ENCODE assay signal across 15 mouse cellular contexts in the genomic region with DNA sequence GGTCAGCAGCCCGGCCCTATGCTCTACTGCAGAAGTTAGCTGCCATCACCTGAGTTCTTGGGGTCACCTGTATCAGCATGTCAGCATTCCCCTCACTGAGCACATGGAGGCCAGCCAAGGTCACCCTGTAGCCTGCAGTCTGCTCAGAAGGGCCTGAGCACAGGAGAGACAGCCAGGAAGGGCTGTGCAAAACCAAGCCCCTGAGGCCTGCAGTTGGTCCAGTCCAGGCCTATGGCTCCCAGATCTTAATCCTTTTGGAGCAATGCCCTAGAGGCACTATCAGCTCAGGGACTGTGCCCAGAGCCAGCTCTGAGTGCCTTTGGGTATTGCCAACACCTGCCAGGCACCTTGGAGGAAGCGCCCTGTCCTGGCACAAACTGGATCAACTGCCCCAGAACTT. TPM values are rescaled to one million over a fixed set of nuclear protein-coding genes. Genes with fewer than 3 reads are reported as not detected.
A peak's percentile ranks its signal among the peaks of the same experiment; 100 is the strongest.
DNase-seq lines count a peak whose midpoint lies in the region; ATAC-seq and TF ChIP-seq lines count a peak whose summit lies in the region.
"Had no signal": no experiment of that assay in that cellular context is flagged by ENCODE, and none has a peak within 500 bp of the region (broad histone marks: within the 10 kb centered on the region; RNA-seq: fewer than 3 reads in every experiment).

No protein-coding gene starts in this region.

- peaks cover 49% of the 10 kb centered on the region for H3K36me3 ChIP-seq in heart, embryonic 10.5 days
- peaks cover 51% of the 10 kb centered on the region for H3K36me3 ChIP-seq in limb, embryonic 13.5 days
- peaks cover 66% of the 10 kb centered on the region for H3K36me3 ChIP-seq in limb, embryonic 10.5 days
- 0 out of 2 replicates have a peak, but pooled peaks cover 2% of the 10 kb centered on the region for H3K36me3 ChIP-seq in kidney, postnatal 0 days (ENCODE audit: insufficient read depth, low read length)

- TF ChIP-seq CTCF in kidney, postnatal 0 days (IDR thresholded peaks at IDR 0.05; ENCODE audit: low read depth): no peak

- WGBS in heart, embryonic 10.5 days: 95% methylated on average over 2 of the region's 2 CpGs
- WGBS in limb, embryonic 13.5 days: 98% methylated on average over 2 of the region's 2 CpGs
- WGBS in limb, embryonic 10.5 days: 94% methylated on average over 2 of the region's 2 CpGs
- WGBS in kidney, postnatal 0 days: 93% methylated on average over 2 of the region's 2 CpGs

- no peak overlapping the region for H3K4me3 ChIP-seq in heart, embryonic 10.5 days
- no peak overlapping the region for H3K4me3 ChIP-seq in limb, embryonic 13.5 days
- H3K4me3 ChIP-seq in limb, embryonic 10.5 days: no peak overlapping the region
- no peak overlapping the region for H3K4me3 ChIP-seq in kidney, postnatal 0 days (replicated peaks; ENCODE audit: low read depth, low read length)
- H3K4me3 ChIP-seq: embryonic facial prominence, embryonic 12.5 days; limb, embryonic 15.5 days had no signal

- DNase-seq in adrenal gland, postnatal 10 days: peak; percentile 47
- DNase-seq in adrenal gland, postnatal 4 days (ENCODE audit: low spot score in 2 of 2): no peak
- DNase-seq in heart, embryonic 10.5 days (ENCODE audit: low spot score): no peak
- no peak for DNase-seq in heart, adult 9 months (ENCODE audit: low spot score in 2 of 2)
- DNase-seq in limb, embryonic 10.5 days (ENCODE audit: low spot score): no peak
- DNase-seq in kidney, postnatal 0 days (ENCODE audit: low spot score): no peak
- DNase-seq in urinary bladder, postnatal 10 days (ENCODE audit: low spot score): no peak
- DNase-seq: adrenal gland, postnatal 36 days; cerebellum, adult 9-10 months; layer of hippocampus, postnatal 36 days had no signal

- H3K27ac ChIP-seq in heart, embryonic 10.5 days: peak overlapping the region; percentile 3; the same call in 1 of the 2 replicates
- no peak overlapping the region for H3K27ac ChIP-seq in limb, embryonic 13.5 days
- no peak overlapping the region for H3K27ac ChIP-seq in limb, embryonic 10.5 days
- peak overlapping the region; percentile 0; the same call in 1 of the 2 replicates for H3K27ac ChIP-seq in kidney, postnatal 0 days
- H3K27ac ChIP-seq: embryonic facial prominence, embryonic 12.5 days; limb, embryonic 15.5 days had no signal

- H3K9ac ChIP-seq in limb, embryonic 13.5 days: peak overlapping the region; percentile 5; the same call in 1 of the 2 replicates
- H3K9ac ChIP-seq in kidney, postnatal 0 days (ENCODE audit: low read depth, low read length): no peak overlapping the region
- H3K9ac ChIP-seq: embryonic facial prominence, embryonic 12.5 days; limb, embryonic 15.5 days had no signal

- no peaks in the 10 kb centered on the region for H3K9me3 ChIP-seq in heart, embryonic 10.5 days
- H3K9me3 ChIP-seq in limb, embryonic 13.5 days: no peaks in the 10 kb centered on the region
- H3K9me3 ChIP-seq in limb, embryonic 10.5 days (replicated peaks): no peaks in the 10 kb centered on the region
- no peaks in the 10 kb centered on the region for H3K9me3 ChIP-seq in kidney, postnatal 0 days (replicated peaks; ENCODE audit: low read length)
- H3K9me3 ChIP-seq: embryonic facial prominence, embryonic 12.5 days; limb, embryonic 15.5 days had no signal

- H3K4me1 ChIP-seq in heart, embryonic 10.5 days: peaks cover 74% of the 10 kb centered on the region
- H3K4me1 ChIP-seq in limb, embryonic 13.5 days: peaks cover 38% of the 10 kb centered on the region
- peaks cover 28% of the 10 kb centered on the region for H3K4me1 ChIP-seq in limb, embryonic 10.5 days
- H3K4me1 ChIP-seq in kidney, postnatal 0 days (replicated peaks; ENCODE audit: insufficient read depth, low read length): peaks cover 25% of the 10 kb centered on the region

- no peaks in the 10 kb centered on the region for H3K27me3 ChIP-seq in heart, embryonic 10.5 days (ENCODE audit: insufficient read depth, poor library complexity, severe bottlenecking)
- no peaks in the 10 kb centered on the region for H3K27me3 ChIP-seq in limb, embryonic 13.5 days
- H3K27me3 ChIP-seq in limb, embryonic 10.5 days (ENCODE audit: low read depth, poor library complexity, severe bottlenecking): no peaks in the 10 kb centered on the region
- no peaks in the 10 kb centered on the region for H3K27me3 ChIP-seq in kidney, postnatal 0 days (ENCODE audit: insufficient read depth, low read length)
- H3K27me3 ChIP-seq: embryonic facial prominence, embryonic 12.5 days; limb, embryonic 15.5 days had no signal

- no peak for ATAC-seq in limb, embryonic 13.5 days (ENCODE audit: low FRiP score, low read depth)
- no peak for ATAC-seq in kidney, postnatal 0 days (replicated peaks; ENCODE audit: low FRiP score, low read depth)
- ATAC-seq: forebrain, embryonic 14.5 days had no signal

- no peak overlapping the region for H3K4me2 ChIP-seq in limb, embryonic 13.5 days (replicated peaks)
- H3K4me2 ChIP-seq in kidney, postnatal 0 days (ENCODE audit: low read length): no peak overlapping the region
- H3K4me2 ChIP-seq: embryonic facial prominence, embryonic 12.5 days; limb, embryonic 15.5 days had no signal

RNA-seq across cellular contexts. Expression of gene Ppp1r37, which starts 5.8 kb away (rescaled TPM):
- 10 to 100 TPM; 59.2 to 60.8 TPM for total RNA-seq in adrenal gland, postnatal 10 days (2021)
- total RNA-seq in adrenal gland, postnatal 4 days (2021): 10 to 100 TPM; 66.7 to 67.1 TPM
- 17.9 and 30.0 TPM in 2 replicates for polyA plus RNA-seq in heart, embryonic 10.5 days (2016; fragmentation: Nextera tagmentation; extraction: Ambion mirVana)
- polyA plus RNA-seq in limb, embryonic 13.5 days (2015; fragmentation: Nextera tagmentation; extraction: Ambion mirVana): 22.4 and 26.2 TPM in 2 replicates
- polyA plus RNA-seq in limb, embryonic 10.5 days (2016; fragmentation: Nextera tagmentation; extraction: Ambion mirVana): 25.9 and 27.2 TPM in 2 replicates
- 15.3 and 17.1 TPM in 2 replicates for polyA plus RNA-seq in kidney, postnatal 0 days (2015; fragmentation: Nextera tagmentation; extraction: Ambion mirVana)

RNA-seq across cellular contexts. Expression of gene Zfp296, which starts 20.0 kb away (rescaled TPM):
- under 1 TPM; 0.55 to 0.60 TPM for total RNA-seq in adrenal gland, postnatal 10 days (2021)
- under 1 TPM; 0.25 to 0.39 TPM for total RNA-seq in adrenal gland, postnatal 4 days (2021)
- polyA plus RNA-seq in heart, embryonic 10.5 days (2016; fragmentation: Nextera tagmentation; extraction: Ambion mirVana): 0.41 and 0.69 TPM in 2 replicates
- polyA plus RNA-seq in limb, embryonic 13.5 days (2015; fragmentation: Nextera tagmentation; extraction: Ambion mirVana): 0.36 and 0.73 TPM in 2 replicates
- polyA plus RNA-seq in limb, embryonic 10.5 days (2016; fragmentation: Nextera tagmentation; extraction: Ambion mirVana): 0.71 and 0.93 TPM in 2 replicates
- polyA plus RNA-seq in kidney, postnatal 0 days (2015; fragmentation: Nextera tagmentation; extraction: Ambion mirVana): 0.17 and 0.34 TPM in 2 replicates

RNA-seq across cellular contexts. Expression of gene Gemin7, which starts 20.3 kb away (rescaled TPM):
- 10 to 100 TPM; 54.7 to 56.2 TPM for total RNA-seq in adrenal gland, postnatal 10 days (2021)
- total RNA-seq in adrenal gland, postnatal 4 days (2021): 10 to 100 TPM; 67.0 to 68.8 TPM
- 149 and 182 TPM in 2 replicates for polyA plus RNA-seq in heart, embryonic 10.5 days (2016; fragmentation: Nextera tagmentation; extraction: Ambion mirVana)
- polyA plus RNA-seq in limb, embryonic 13.5 days (2015; fragmentation: Nextera tagmentation; extraction: Ambion mirVana): 167 and 179 TPM in 2 replicates
- 196 and 201 TPM in 2 replicates for polyA plus RNA-seq in limb, embryonic 10.5 days (2016; fragmentation: Nextera tagmentation; extraction: Ambion mirVana)
- polyA plus RNA-seq in kidney, postnatal 0 days (2015; fragmentation: Nextera tagmentation; extraction: Ambion mirVana): 164 and 167 TPM in 2 replicates

RNA-seq across cellular contexts. Expression of gene Nkpd1, which starts 39.4 kb away (rescaled TPM):
- under 1 TPM; 0.18 to 0.21 TPM for total RNA-seq in adrenal gland, postnatal 10 days (2021)
- under 1 TPM; 0.17 to 0.28 TPM for total RNA-seq in adrenal gland, postnatal 4 days (2021)
- polyA plus RNA-seq in heart, embryonic 10.5 days (2016; fragmentation: Nextera tagmentation; extraction: Ambion mirVana): 0.09 and 0.14 TPM in 2 replicates
- polyA plus RNA-seq in limb, embryonic 13.5 days (2015; fragmentation: Nextera tagmentation; extraction: Ambion mirVana): 0.10 and 0.11 TPM in 2 replicates
- 0.10 and 0.11 TPM in 2 replicates for polyA plus RNA-seq in limb, embryonic 10.5 days (2016; fragmentation: Nextera tagmentation; extraction: Ambion mirVana)
- not detected in 2 replicates for polyA plus RNA-seq in kidney, postnatal 0 days (2015; fragmentation: Nextera tagmentation; extraction: Ambion mirVana)
- polyA plus RNA-seq: neural tube, embryonic 11.5 days had no signal

RNA-seq across cellular contexts. Expression of gene Clasrp, which starts 47.2 kb away (rescaled TPM):
- 10 to 100 TPM; 29.6 to 58.3 TPM for total RNA-seq in adrenal gland, postnatal 10 days (2021)
- total RNA-seq in adrenal gland, postnatal 4 days (2021): 10 to 100 TPM; 74.3 to 79.6 TPM
- 38.7 and 47.6 TPM in 2 replicates for polyA plus RNA-seq in heart, embryonic 10.5 days (2016; fragmentation: Nextera tagmentation; extraction: Ambion mirVana)
- polyA plus RNA-seq in limb, embryonic 13.5 days (2015; fragmentation: Nextera tagmentation; extraction: Ambion mirVana): 62.2 and 64.6 TPM in 2 replicates
- 59.0 and 63.4 TPM in 2 replicates for polyA plus RNA-seq in limb, embryonic 10.5 days (2016; fragmentation: Nextera tagmentation; extraction: Ambion mirVana)
- polyA plus RNA-seq in kidney, postnatal 0 days (2015; fragmentation: Nextera tagmentation; extraction: Ambion mirVana): 33.5 and 35.1 TPM in 2 replicates

Comparison
In these comparisons a context has a peak if more than half of its experiments do, and no peak if none do; other contexts are left out.
1. H3K27ac ChIP-seq: peak in heart, embryonic 10.5 days (single experiment) and kidney, postnatal 0 days (single experiment); none in limb, embryonic 13.5 days (single experiment) and limb, embryonic 10.5 days (single experiment).